25 mouse cellular contexts compared by ENCODE assay signal in the genomic region with DNA sequence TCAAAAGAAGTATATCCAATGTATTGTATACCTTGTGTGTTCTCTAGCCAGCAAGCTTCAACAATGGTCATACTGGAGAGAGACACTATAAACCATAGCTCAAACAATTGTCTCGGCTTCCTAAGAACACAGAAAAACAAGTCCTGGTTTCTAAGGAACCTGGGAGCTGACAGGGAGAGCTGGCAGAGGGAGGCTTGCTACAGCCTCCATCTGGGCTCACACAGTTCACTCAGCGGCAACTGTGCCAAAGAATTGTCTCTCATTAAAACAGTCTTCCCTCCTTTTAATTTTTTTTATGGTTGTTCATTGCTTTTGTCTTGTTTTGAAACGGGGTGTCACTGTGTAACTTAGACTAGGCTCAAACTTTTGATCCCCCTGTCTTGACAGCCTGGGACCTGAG.
DNase-seq lines count a peak whose midpoint lies in the region; ATAC-seq and TF ChIP-seq lines count a peak whose summit lies in the region.
"Had no signal": no experiment of that assay in that cellular context is flagged by ENCODE, and none has a peak within 500 bp of the region (broad histone marks: within the 10 kb centered on the region; RNA-seq: fewer than 3 reads in every experiment).

No protein-coding gene starts in this region.

- no peak overlapping the region for H3K27ac ChIP-seq in left cerebral cortex, adult 2 months
- H3K27ac ChIP-seq in forebrain, embryonic 16.5 days (ENCODE audit: low read length) = no peak overlapping the region
- H3K27ac ChIP-seq: embryonic facial prominence, embryonic 13.5 days; limb, embryonic 13.5 days; liver, embryonic 12.5 days; midbrain, embryonic 10.5 days had no signal

- intact Hi-C loops in left cerebral cortex, postnatal 4 days (cut with DNase I) = no loop called here
- intact Hi-C loops in left cerebral cortex, adult 2 months (cut with DNase I) = no loop called here

- ATAC-seq in forebrain, embryonic 16.5 days = peak; percentile 89
- ATAC-seq: CD4-positive, CD25-positive, alpha-beta regulatory T cell, adult 4 months; liver, embryonic 12.5 days; Patski had no signal

- H3K4me2 ChIP-seq in forebrain, embryonic 16.5 days (ENCODE audit: low read length) = no peak overlapping the region
- H3K4me2 ChIP-seq: embryonic facial prominence, embryonic 13.5 days; heart, embryonic 12.5 days; limb, embryonic 13.5 days; liver, embryonic 12.5 days had no signal

- no peaks in the 10 kb centered on the region for H3K9me3 ChIP-seq in forebrain, embryonic 16.5 days (ENCODE audit: control insufficient read depth, low read length)
- H3K9me3 ChIP-seq: embryonic facial prominence, embryonic 13.5 days; G1E; heart, embryonic 12.5 days; limb, embryonic 13.5 days; liver, embryonic 12.5 days; midbrain, embryonic 10.5 days had no signal

- no peak for TF ChIP-seq CTCF in left cerebral cortex, adult 2 months (IDR thresholded peaks at IDR 0.05)

- DNase-seq in cerebellum, postnatal 14 days = peak; percentile 18 to 38
- no peak for DNase-seq in cerebellum, adult 9-10 months
- peak; percentile 22 for DNase-seq in left cerebral cortex, postnatal 4 days
- DNase-seq in left cerebral cortex, adult 2 months (ENCODE audit: extremely low spot score in 1 of 2, low spot score in 2 of 2) = no peak
- DNase-seq in ZHBTc4 (ENCODE audit: low read depth, low spot score) = peak; percentile 20
- DNase-seq in spleen, adult 18-20 months = no peak
- DNase-seq: adrenal gland, adult 8-10 months; cerebellum, adult 9-11 months; embryo, embryonic 11 days; gastrocnemius, postnatal 14 days; heart, adult 11 months; kidney, adult 11 months; lung, adult 18-20 months; lung, postnatal 10 days; right cerebral cortex, postnatal 14 days had no signal

- H3K36me3 ChIP-seq in forebrain, embryonic 16.5 days (ENCODE audit: control insufficient read depth, insufficient read depth) = peaks cover 8% of the 10 kb centered on the region
- H3K36me3 ChIP-seq: G1E had no signal

- H3K9ac ChIP-seq in forebrain, embryonic 16.5 days (replicated peaks; ENCODE audit: low read depth, low read length) = no peak overlapping the region
- H3K9ac ChIP-seq: embryonic facial prominence, embryonic 13.5 days; heart, embryonic 12.5 days; limb, embryonic 13.5 days; liver, embryonic 12.5 days had no signal

- 0 out of 2 replicates have a peak, but pooled peaks cover 2% of the 10 kb centered on the region for H3K4me1 ChIP-seq in forebrain, embryonic 16.5 days (replicated peaks; ENCODE audit: control insufficient read depth, insufficient read depth, low read length)
- H3K4me1 ChIP-seq: embryonic facial prominence, embryonic 13.5 days; heart, embryonic 12.5 days; limb, embryonic 13.5 days; liver, embryonic 12.5 days; midbrain, embryonic 10.5 days had no signal

- no peak overlapping the region for H3K4me3 ChIP-seq in left cerebral cortex, adult 2 months
- no peak overlapping the region for H3K4me3 ChIP-seq in forebrain, embryonic 16.5 days (replicated peaks; ENCODE audit: low read length)
- H3K4me3 ChIP-seq: embryonic facial prominence, embryonic 13.5 days; erythroblast, embryonic 14.5 days; heart, embryonic 12.5 days; limb, embryonic 13.5 days; liver, embryonic 12.5 days; midbrain, embryonic 10.5 days had no signal

- no peaks in the 10 kb centered on the region for H3K27me3 ChIP-seq in forebrain, embryonic 16.5 days (replicated peaks; ENCODE audit: control insufficient read depth, insufficient read depth, low read length)
- H3K27me3 ChIP-seq: embryonic facial prominence, embryonic 13.5 days; heart, embryonic 12.5 days; limb, embryonic 13.5 days; liver, embryonic 12.5 days; Patski had no signal

- 13% methylated on average over 3 of the region's 3 CpGs for WGBS in forebrain, embryonic 16.5 days

Comparison
In these comparisons a context has a peak if more than half of its experiments do, and no peak if none do; other contexts are left out.
1. DNase-seq: peak in cerebellum, postnatal 14 days (2 of 2), left cerebral cortex, postnatal 4 days (single experiment) and ZHBTc4 (single experiment); none in cerebellum, adult 9-10 months (single experiment), left cerebral cortex, adult 2 months (0 of 2) and spleen, adult 18-20 months (0 of 2).